In genomic region chr19:24476461-24476860, GRCm38 (mm10) we compare ENCODE assay signal across 7 mouse cellular contexts. TPM values are rescaled to one million over a fixed set of nuclear protein-coding genes. Genes with fewer than 3 reads are reported as not detected.
A peak's percentile ranks its signal among the peaks of the same experiment; 100 is the strongest.
DNase-seq lines count a peak whose midpoint lies in the region; ATAC-seq and TF ChIP-seq lines count a peak whose summit lies in the region.

No protein-coding gene starts in this region.

- peaks cover 11 to 16% of the 10 kb centered on the region in 2 experiments; a peak in 3 of 4 replicates for H3K4me1 ChIP-seq in CH12.LX (ENCODE audit: control insufficient read depth in 1 of 2, insufficient read depth in 2 of 2)
- peaks cover 10% of the 10 kb centered on the region for H3K4me1 ChIP-seq in embryonic facial prominence, embryonic 15.5 days
- peaks cover 13% of the 10 kb centered on the region for H3K4me1 ChIP-seq in hindbrain, embryonic 16.5 days (ENCODE audit: control insufficient read depth, insufficient read depth, low read depth, low read length)
- H3K4me1 ChIP-seq in liver, embryonic 15.5 days (replicated peaks): peaks cover 26% of the 10 kb centered on the region
- peaks cover 19% of the 10 kb centered on the region for H3K4me1 ChIP-seq in neural tube, embryonic 15.5 days

- 2% methylated on average over 11 of the region's 11 CpGs for WGBS in embryonic facial prominence, embryonic 15.5 days
- WGBS in hindbrain, embryonic 16.5 days: 1% methylated on average over 11 of the region's 11 CpGs
- under 1% methylated on average over 11 of the region's 11 CpGs for WGBS in liver, embryonic 15.5 days (ENCODE audit: insufficient replicate concordance)
- WGBS in neural tube, embryonic 15.5 days: 0% methylated on average over 11 of the region's 11 CpGs

- H3K9me3 ChIP-seq in CH12.LX (replicated peaks; ENCODE audit: low read length): no peaks in the 10 kb centered on the region
- H3K9me3 ChIP-seq in embryonic facial prominence, embryonic 15.5 days (replicated peaks): no peaks in the 10 kb centered on the region
- H3K9me3 ChIP-seq in hindbrain, embryonic 16.5 days (ENCODE audit: control insufficient read depth, low read length): no peaks in the 10 kb centered on the region
- no peaks in the 10 kb centered on the region for H3K9me3 ChIP-seq in liver, embryonic 15.5 days (replicated peaks)
- H3K9me3 ChIP-seq in neural tube, embryonic 15.5 days (replicated peaks): no peaks in the 10 kb centered on the region

- H3K36me3 ChIP-seq in CH12.LX (replicated peaks in 1 of 2; ENCODE audit: control insufficient read depth in 1 of 2, insufficient read depth in 1 of 2, low read length in 1 of 2): peaks cover 3 to 20% of the 10 kb centered on the region in 2 experiments
- H3K36me3 ChIP-seq in embryonic facial prominence, embryonic 15.5 days: no peaks in the 10 kb centered on the region
- H3K36me3 ChIP-seq in hindbrain, embryonic 16.5 days (ENCODE audit: control insufficient read depth, insufficient read depth, low read length): no peaks in the 10 kb centered on the region
- H3K36me3 ChIP-seq in liver, embryonic 15.5 days (replicated peaks): peaks cover 13% of the 10 kb centered on the region
- no peaks in the 10 kb centered on the region for H3K36me3 ChIP-seq in neural tube, embryonic 15.5 days

- peak overlapping the region; percentile 26 for H3K27ac ChIP-seq in CH12.LX (ENCODE audit: insufficient read depth, low read depth)
- H3K27ac ChIP-seq in embryonic facial prominence, embryonic 15.5 days (replicated peaks): peak overlapping the region; percentile 93
- peak overlapping the region; percentile 97 for H3K27ac ChIP-seq in hindbrain, embryonic 16.5 days (ENCODE audit: low read depth, low read length)
- peak overlapping the region; percentile 95 for H3K27ac ChIP-seq in liver, embryonic 15.5 days (replicated peaks)
- H3K27ac ChIP-seq in neural tube, embryonic 15.5 days (replicated peaks): peak overlapping the region; percentile 97

- H3K79me2 ChIP-seq in CH12.LX (replicated peaks; ENCODE audit: control insufficient read depth, extremely low read depth, insufficient read depth, poor library complexity, severe bottlenecking): peaks cover 7% of the 10 kb centered on the region

- no peaks in the 10 kb centered on the region for H3K27me3 ChIP-seq in CH12.LX (replicated peaks)
- no peaks in the 10 kb centered on the region for H3K27me3 ChIP-seq in embryonic facial prominence, embryonic 15.5 days
- no peaks in the 10 kb centered on the region for H3K27me3 ChIP-seq in hindbrain, embryonic 16.5 days (replicated peaks; ENCODE audit: control insufficient read depth, insufficient read depth, low read length)
- H3K27me3 ChIP-seq in liver, embryonic 15.5 days: no peaks in the 10 kb centered on the region
- no peaks in the 10 kb centered on the region for H3K27me3 ChIP-seq in neural tube, embryonic 15.5 days (replicated peaks)

- no peak for ATAC-seq in embryonic facial prominence, embryonic 15.5 days (ENCODE audit: insufficient number of reproducible peaks, low FRiP score, low TSS enrichment, low read depth)
- no peak for ATAC-seq in hindbrain, embryonic 16.5 days
- ATAC-seq in liver, embryonic 15.5 days (ENCODE audit: insufficient read depth): peak; percentile 43; the same call in 1 of the 2 replicates
- ATAC-seq in neural tube, embryonic 15.5 days (ENCODE audit: low FRiP score): peak; percentile 19; the same call in 1 of the 2 replicates

- no peak for TF ChIP-seq RAD21 in CH12.LX (IDR thresholded peaks at IDR 0.05; ENCODE audit: low read depth, low read length)

- DNase-seq in CH12.LX (ENCODE audit: extremely low read depth) (peak; percentile 75), NIH3T3 (ENCODE audit: low read depth) (peak; percentile 47)
- DNase-seq in right cerebral cortex, postnatal 14 days: no peak

- in situ Hi-C loops in CH12.LX (cut with MboI; ENCODE audit: low pct_ligation_motif_present, low pct_unique_long_range_greater_than_20kb, low sequenced_read_pairs): no loop called here

- TF ChIP-seq CTCF in CH12.LX (conservative IDR thresholded peaks at IDR 0.05 in 1 of 2, IDR thresholded peaks at IDR 0.05 in 1 of 2; ENCODE audit: low read depth in 2 of 2, low read length in 2 of 2): no peak

- peak overlapping the region; percentile 99 for H3K9ac ChIP-seq in CH12.LX (ENCODE audit: insufficient read depth, low read depth)
- H3K9ac ChIP-seq in embryonic facial prominence, embryonic 15.5 days: peak overlapping the region; percentile 91
- H3K9ac ChIP-seq in hindbrain, embryonic 16.5 days (ENCODE audit: low read depth, low read length): peak overlapping the region; percentile 92
- H3K9ac ChIP-seq in liver, embryonic 15.5 days: peak overlapping the region; percentile 91
- peak overlapping the region; percentile 95 for H3K9ac ChIP-seq in neural tube, embryonic 15.5 days (replicated peaks)

- H3K4me3 ChIP-seq in CH12.LX (replicated peaks in 1 of 3; ENCODE audit: low read depth in 2 of 3, low read length in 2 of 3, poor library complexity in 1 of 3): peak overlapping the region; percentile 70 to 81 (median 76)
- H3K4me3 ChIP-seq in embryonic facial prominence, embryonic 15.5 days (replicated peaks): peak overlapping the region; percentile 67
- peak overlapping the region; percentile 86 for H3K4me3 ChIP-seq in hindbrain, embryonic 16.5 days (ENCODE audit: low read length)
- peak overlapping the region; percentile 91 for H3K4me3 ChIP-seq in liver, embryonic 15.5 days (replicated peaks)
- peak overlapping the region; percentile 89 for H3K4me3 ChIP-seq in neural tube, embryonic 15.5 days (replicated peaks)

- dilution Hi-C loops in CH12.LX (cut with MboI; ENCODE audit: extremely low pct_ligation_motif_present, extremely low pct_unique_long_range_greater_than_20kb, low sequenced_read_pairs): no loop called here

- TF ChIP-seq POLR2A in CH12.LX (IDR thresholded peaks at IDR 0.05; ENCODE audit: low read depth, low read length): no peak

- peak overlapping the region; percentile 87; the same call in 1 of the 2 replicates for H3K4me2 ChIP-seq in CH12.LX (ENCODE audit: insufficient read depth, low read depth, poor library complexity, severe bottlenecking)
- H3K4me2 ChIP-seq in embryonic facial prominence, embryonic 15.5 days (replicated peaks): peak overlapping the region; percentile 67
- peak overlapping the region; percentile 83 for H3K4me2 ChIP-seq in hindbrain, embryonic 16.5 days (ENCODE audit: low read length)
- H3K4me2 ChIP-seq in liver, embryonic 15.5 days: peak overlapping the region; percentile 94
- H3K4me2 ChIP-seq in neural tube, embryonic 15.5 days: peak overlapping the region; percentile 90

- no peak for TF ChIP-seq EP300 in CH12.LX (IDR thresholded peaks at IDR 0.05; ENCODE audit: low read length)

TF ChIP-seq in CH12.LX, 34 proteins besides CTCF, POLR2A, EP300 and RAD21 (continues in another document):
- TF ChIP-seq GABPA (IDR thresholded peaks at IDR 0.05; ENCODE audit: insufficient replicate concordance, low read depth, low read length) (no peak), CHD2 (IDR thresholded peaks at IDR 0.05; ENCODE audit: low read length) (no peak), E2F4 (IDR thresholded peaks at IDR 0.05; ENCODE audit: insufficient replicate concordance, low read depth, low read length) (no peak), MAX (IDR thresholded peaks at IDR 0.05; ENCODE audit: low read length) (peak; percentile 49), MAFK (IDR thresholded peaks at IDR 0.05; ENCODE audit: insufficient replicate concordance, low read length) (no peak), UBTF (IDR thresholded peaks at IDR 0.05; ENCODE audit: low read depth, low read length) (no peak), SMC3 (IDR thresholded peaks at IDR 0.05; ENCODE audit: low read depth, low read length) (peak; percentile 17; the same call in 1 of the 2 replicates), SIN3A (IDR thresholded peaks at IDR 0.05; ENCODE audit: low read length) (peak; percentile 75; the same call in 1 of the 2 replicates), CHD1 (IDR thresholded peaks at IDR 0.05; ENCODE audit: low read depth, low read length) (no peak), ZKSCAN1 (IDR thresholded peaks at IDR 0.05; ENCODE audit: borderline replicate concordance, low read depth, low read length) (no peak), HCFC1 (IDR thresholded peaks at IDR 0.05; ENCODE audit: low read depth, low read length) (no peak), ZNF384 (IDR thresholded peaks at IDR 0.05; ENCODE audit: low read depth, low read length) (no peak), MEF2A (IDR thresholded peaks at IDR 0.05; ENCODE audit: borderline replicate concordance, low read depth, low read length) (no peak), NRF1 (IDR thresholded peaks at IDR 0.05; ENCODE audit: low read depth, low read length) (no peak), ELF1 (IDR thresholded peaks at IDR 0.05; ENCODE audit: low read depth, low read length) (0 out of 2 replicates have a peak, but pooled peaks have one; percentile 30), RCOR1 (conservative IDR thresholded peaks at IDR 0.05; ENCODE audit: low read depth, low read length) (no peak), ZMIZ1 (IDR thresholded peaks at IDR 0.05; ENCODE audit: low read depth, low read length) (no peak), MYC (IDR thresholded peaks at IDR 0.05; ENCODE audit: low read depth, low read length) (0 out of 2 replicates have a peak, but pooled peaks have one; percentile 20), ZC3H11A (IDR thresholded peaks at IDR 0.05; ENCODE audit: low read depth, low read length) (no peak), MXI1 (IDR thresholded peaks at IDR 0.05; ENCODE audit: low read depth, low read length) (peak; percentile 73), USF1 (IDR thresholded peaks at IDR 0.05; ENCODE audit: low read depth, low read length) (no peak), USF2 (conservative IDR thresholded peaks at IDR 0.05; ENCODE audit: low read depth, low read length) (no peak), BHLHE40 (IDR thresholded peaks at IDR 0.05; ENCODE audit: low read depth, low read length) (no peak), NELFE (IDR thresholded peaks at IDR 0.05; ENCODE audit: low read depth, low read length) (no peak), PAX5 (IDR thresholded peaks at IDR 0.05; ENCODE audit: low read length) (no peak), JUN (IDR thresholded peaks at IDR 0.05; ENCODE audit: insufficient read depth, low read depth, low read length) (no peak), KAT2A (IDR thresholded peaks at IDR 0.05; ENCODE audit: insufficient replicate concordance, low read length) (no peak), TBP (conservative IDR thresholded peaks at IDR 0.05; ENCODE audit: low read depth, low read length) (no peak)

RNA-seq across cellular contexts. Expression of gene Fam122a, which starts 0.7 kb away (rescaled TPM):
- total RNA-seq in CH12.LX (2012; rRNA removed) (4.1 and 4.5 TPM in 2 replicates), CH12.LX (2014; rRNA removed) (2.6 and 3.2 TPM in 2 replicates)
- 29.2 and 34.6 TPM in 2 replicates for polyA plus RNA-seq in CH12.LX (2012; ENCODE audit: insufficient read length, low read depth)
- 55.5 and 56.6 TPM in 2 replicates for polyA plus RNA-seq in embryonic facial prominence, embryonic 15.5 days (2015; fragmentation: Nextera tagmentation; extraction: Ambion mirVana)
- 52.1 and 53.9 TPM in 2 replicates for polyA plus RNA-seq in hindbrain, embryonic 16.5 days (2015; fragmentation: Nextera tagmentation; extraction: Ambion mirVana)
- polyA plus RNA-seq in liver, embryonic 15.5 days (2015; fragmentation: Nextera tagmentation; extraction: Ambion mirVana): 24.9 and 25.7 TPM in 2 replicates
- polyA plus RNA-seq in neural tube, embryonic 15.5 days (2015; fragmentation: Nextera tagmentation; extraction: Ambion mirVana): 52.0 and 55.4 TPM in 2 replicates

Comparison
In these comparisons a context has a peak if more than half of its experiments do, and no peak if none do; other contexts are left out.
1. H3K27ac ChIP-seq: peak in every context shown above with its lines; median percentile 97 in hindbrain, embryonic 16.5 days; 97 in neural tube, embryonic 15.5 days; 95 in liver, embryonic 15.5 days; 93 in embryonic facial prominence, embryonic 15.5 days; 26 in CH12.LX.
2. ATAC-seq: peak in liver, embryonic 15.5 days (single experiment) and neural tube, embryonic 15.5 days (single experiment); none in embryonic facial prominence, embryonic 15.5 days (single experiment) and hindbrain, embryonic 16.5 days (single experiment).
3. Peak in every context shown above with its lines, with median percentiles within 50 percentile points of each other: H3K4me2 ChIP-seq, H3K4me3 ChIP-seq and H3K9ac ChIP-seq.